24 mouse cellular contexts compared by ENCODE assay signal in the genomic region with DNA sequence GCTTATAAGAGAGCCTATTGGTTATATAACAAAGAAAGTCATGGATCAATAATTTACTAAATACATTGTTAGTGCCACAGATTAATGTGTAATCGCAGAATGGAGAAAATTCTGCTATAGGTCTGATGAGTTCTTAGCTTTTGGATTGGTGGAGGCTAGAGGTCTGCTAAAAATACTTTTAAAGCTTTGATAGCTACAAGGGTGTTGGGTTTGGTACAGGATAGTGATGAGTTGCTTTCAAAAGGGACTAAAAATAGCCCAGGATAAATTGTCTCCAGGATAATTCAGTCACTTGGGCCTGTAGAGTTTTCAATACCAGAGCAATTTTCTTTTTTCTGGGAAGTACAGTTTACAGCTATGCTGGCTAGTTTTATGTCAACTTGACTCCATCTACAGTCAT.
A peak's percentile ranks its signal among the peaks of the same experiment; 100 is the strongest.
DNase-seq lines count a peak whose midpoint lies in the region; ATAC-seq lines count a peak whose summit lies in the region.
"Had no signal": no experiment of that assay in that cellular context is flagged by ENCODE, and none has a peak within 500 bp of the region (broad histone marks: within the 10 kb centered on the region; RNA-seq: fewer than 3 reads in every experiment).

No protein-coding gene starts in this region.

- H3K27me3 ChIP-seq in heart, embryonic 10.5 days (ENCODE audit: insufficient read depth, poor library complexity, severe bottlenecking) = no peaks in the 10 kb centered on the region
- H3K27me3 ChIP-seq in heart, embryonic 13.5 days (replicated peaks) = no peaks in the 10 kb centered on the region
- H3K27me3 ChIP-seq in heart, embryonic 16.5 days (ENCODE audit: control insufficient read depth, insufficient read depth, low read length) = no peaks in the 10 kb centered on the region
- H3K27me3 ChIP-seq: embryonic facial prominence, embryonic 12.5 days; embryonic facial prominence, embryonic 15.5 days had no signal

- peak overlapping the region; percentile 83 for H3K27ac ChIP-seq in heart, embryonic 10.5 days
- H3K27ac ChIP-seq in heart, embryonic 13.5 days (replicated peaks) = peak overlapping the region; percentile 86
- peak overlapping the region; percentile 83 for H3K27ac ChIP-seq in heart, embryonic 16.5 days (ENCODE audit: low read length)
- H3K27ac ChIP-seq: embryonic facial prominence, embryonic 12.5 days; embryonic facial prominence, embryonic 15.5 days; hindbrain, embryonic 14.5 days; hindbrain, postnatal 0 days had no signal

- peaks cover 2% of the 10 kb centered on the region; the same call in 1 of the 2 replicates for H3K36me3 ChIP-seq in heart, embryonic 10.5 days
- peaks cover 6% of the 10 kb centered on the region for H3K36me3 ChIP-seq in heart, embryonic 13.5 days
- H3K36me3 ChIP-seq in heart, embryonic 16.5 days (ENCODE audit: control insufficient read depth, insufficient read depth) = peaks cover 4% of the 10 kb centered on the region; the same call in 1 of the 2 replicates
- H3K36me3 ChIP-seq: embryonic facial prominence, embryonic 12.5 days; embryonic facial prominence, embryonic 15.5 days had no signal

- DNase-seq in heart, embryonic 10.5 days (ENCODE audit: low spot score) = no peak
- no peak for DNase-seq in heart, adult 9 months (ENCODE audit: low spot score in 2 of 2)
- DNase-seq in heart, adult 11 months = no peak
- DNase-seq in heart, adult 18-20 months = no peak
- DNase-seq: adrenal gland, adult 2 months; adrenal gland, postnatal 14 days; cerebellum, adult 11 months; cerebellum, adult 2 months; cerebellum, adult 9-11 months; cerebellum, postnatal 25 days; forebrain, postnatal 0 days; gastrocnemius, postnatal 36 days; kidney, adult 18-20 months; kidney, adult 9 months had no signal

- no peaks in the 10 kb centered on the region for H3K9me3 ChIP-seq in heart, embryonic 10.5 days
- no peaks in the 10 kb centered on the region for H3K9me3 ChIP-seq in heart, embryonic 13.5 days
- peaks cover 3% of the 10 kb centered on the region; the same call in 1 of the 2 replicates for H3K9me3 ChIP-seq in heart, embryonic 16.5 days (replicated peaks; ENCODE audit: control insufficient read depth, low read length)
- H3K9me3 ChIP-seq: embryonic facial prominence, embryonic 12.5 days; embryonic facial prominence, embryonic 15.5 days had no signal

- H3K4me2 ChIP-seq in heart, embryonic 13.5 days = peak overlapping the region; percentile 4; the same call in 1 of the 2 replicates
- H3K4me2 ChIP-seq in heart, embryonic 16.5 days (ENCODE audit: low read depth, low read length) = peak overlapping the region; percentile 27; the same call in 1 of the 2 replicates
- H3K4me2 ChIP-seq: embryonic facial prominence, embryonic 12.5 days; embryonic facial prominence, embryonic 15.5 days; hindbrain, embryonic 14.5 days had no signal

- no peak overlapping the region for H3K9ac ChIP-seq in heart, embryonic 13.5 days
- no peak overlapping the region for H3K9ac ChIP-seq in heart, embryonic 16.5 days (ENCODE audit: low read length)
- H3K9ac ChIP-seq: embryonic facial prominence, embryonic 12.5 days; embryonic facial prominence, embryonic 15.5 days; forebrain, postnatal 0 days; hindbrain, embryonic 14.5 days had no signal

- 58% methylated on average over 1 of the region's 1 CpGs for WGBS in heart, embryonic 10.5 days
- WGBS in heart, embryonic 13.5 days = 56% methylated on average over 1 of the region's 1 CpGs
- WGBS in heart, embryonic 16.5 days = 57% methylated on average over 1 of the region's 1 CpGs

- peaks cover 42% of the 10 kb centered on the region for H3K4me1 ChIP-seq in heart, embryonic 10.5 days
- H3K4me1 ChIP-seq in heart, embryonic 13.5 days = peaks cover 50% of the 10 kb centered on the region
- H3K4me1 ChIP-seq in heart, embryonic 16.5 days (ENCODE audit: control insufficient read depth, insufficient read depth, low read length) = peaks cover 30% of the 10 kb centered on the region
- H3K4me1 ChIP-seq: embryonic facial prominence, embryonic 12.5 days; embryonic facial prominence, embryonic 15.5 days had no signal

- ATAC-seq in heart, embryonic 13.5 days (ENCODE audit: extremely low read depth, insufficient number of reproducible peaks, low FRiP score, low TSS enrichment) = no peak
- ATAC-seq in heart, embryonic 16.5 days (replicated peaks; ENCODE audit: extremely low read depth, insufficient read depth, low FRiP score) = peak; percentile 68
- ATAC-seq: CD4-positive, CD25-positive, alpha-beta regulatory T cell, adult 4 months; forebrain, embryonic 14.5 days; forebrain, postnatal 0 days; hindbrain, postnatal 0 days; inflammation-experienced regulatory T-cells, adult 6 months; intestine, embryonic 16.5 days had no signal

- no peak overlapping the region for H3K4me3 ChIP-seq in heart, embryonic 10.5 days
- H3K4me3 ChIP-seq in heart, embryonic 13.5 days = no peak overlapping the region
- no peak overlapping the region for H3K4me3 ChIP-seq in heart, embryonic 16.5 days (ENCODE audit: low read length)
- H3K4me3 ChIP-seq: embryonic facial prominence, embryonic 12.5 days; embryonic facial prominence, embryonic 15.5 days had no signal
